Mouse (Mus musculus): ENCODE results near the gene Rwdd4a.

- TF ChIP-seq EP300 (IDR thresholded peaks at IDR 0.05; ENCODE audit: low read depth) = no peak
- no peak for TF ChIP-seq CTCF (IDR thresholded peaks at IDR 0.05; ENCODE audit: low read depth)
These were observed 19.9 kb upstream of the Rwdd4a start for GRCm38 (mm10) chr8:47513601-47514000.
